Mouse (Mus musculus) urinary bladder, adult 18-20 months (tissue): ENCODE results near the gene Ube2u.

Source experiments
- DNase-seq, 2 experiments: peaks; one replicate each; pipeline ENCODE4 v3.0.0; 2022; ENCODE audit warnings: low spot score in 2 of 2, mixed read lengths in 2 of 2

The Ube2u gene

GRCm38 (mm10) chr4:100547905-100548304 is 69.3 kb downstream of the Ube2u start:
- DNase-seq: no peak

GRCm38 (mm10) chr4:100553296-100553695 is 74.6 kb downstream of the Ube2u start:
- no peak for DNase-seq

GRCm38 (mm10) chr4:100588236-100589206 is 109.9 kb downstream of the Ube2u start:
- peak; percentile 53 to 63 for DNase-seq

- no peak for DNase-seq
Measured at GRCm38 (mm10) chr4:100595771-100596170, 117.1 kb downstream of the Ube2u start.

GRCm38 (mm10) chr4:100596630-100597029 is 118.0 kb downstream of the Ube2u start:
- no peak for DNase-seq

GRCm38 (mm10) chr4:100597049-100597448 is 118.4 kb downstream of the Ube2u start:
- no peak for DNase-seq
